Mouse (Mus musculus): ENCODE data around the gene Ltb4r1. TPM values are rescaled to one million over a fixed set of nuclear protein-coding genes. Genes with fewer than 3 reads are reported as not detected.

Ltb4r1 gene
- polyA plus RNA-seq, 2 experiments: 0.78 to 1.1 TPM

DNA sequence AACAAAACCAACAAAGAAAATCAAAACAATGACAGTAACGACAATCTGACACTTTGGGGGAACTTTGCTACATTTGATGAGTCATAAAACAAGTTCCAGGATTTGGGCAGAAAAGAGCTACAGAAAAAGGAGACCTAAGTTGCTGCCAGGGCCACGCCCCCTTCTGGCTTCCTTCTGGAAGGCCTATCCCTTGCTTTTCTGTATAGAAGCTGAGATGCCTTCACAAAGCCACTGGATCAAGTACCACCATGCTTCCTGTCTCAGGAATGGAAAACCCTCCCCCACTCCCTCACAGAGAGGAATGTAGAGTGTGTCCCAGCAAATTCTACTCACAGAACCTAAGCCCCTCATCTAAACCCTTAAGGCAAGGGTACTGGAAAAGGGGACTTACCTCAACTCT is 28.2 kb downstream of the Ltb4r1 start:
- Histone ChIP-seq H3K9ac (ENCODE audit: low read depth, low read length, severe bottlenecking) (no peak overlapping the region), H3K4me3 (replicated peaks; ENCODE audit: low read length) (no peak overlapping the region), H3K36me3 (ENCODE audit: control insufficient read depth, insufficient read depth, low read length) (no peaks in the 10 kb centered on the region), H3K9me3 (ENCODE audit: control insufficient read depth, low read length) (no peaks in the 10 kb centered on the region), H3K27ac (replicated peaks; ENCODE audit: low read depth, low read length) (no peak overlapping the region), H3K4me2 (replicated peaks; ENCODE audit: low read depth, low read length, severe bottlenecking) (no peak overlapping the region), H3K4me1 (ENCODE audit: control insufficient read depth, insufficient read depth, low read length) (no peaks in the 10 kb centered on the region), H3K27me3 (ENCODE audit: control insufficient read depth, insufficient read depth, low read length) (no peaks in the 10 kb centered on the region)
- ATAC-seq (ENCODE audit: low FRiP score, low read depth): no peak
- no peak for TF ChIP-seq POLR2A (IDR thresholded peaks at IDR 0.05; ENCODE audit: borderline replicate concordance, extremely low read depth, insufficient read depth, insufficient read length)
- 64% methylated on average over 2 of the region's 2 CpGs for WGBS
- no peak for DNase-seq (ENCODE audit: low spot score)

DNA sequence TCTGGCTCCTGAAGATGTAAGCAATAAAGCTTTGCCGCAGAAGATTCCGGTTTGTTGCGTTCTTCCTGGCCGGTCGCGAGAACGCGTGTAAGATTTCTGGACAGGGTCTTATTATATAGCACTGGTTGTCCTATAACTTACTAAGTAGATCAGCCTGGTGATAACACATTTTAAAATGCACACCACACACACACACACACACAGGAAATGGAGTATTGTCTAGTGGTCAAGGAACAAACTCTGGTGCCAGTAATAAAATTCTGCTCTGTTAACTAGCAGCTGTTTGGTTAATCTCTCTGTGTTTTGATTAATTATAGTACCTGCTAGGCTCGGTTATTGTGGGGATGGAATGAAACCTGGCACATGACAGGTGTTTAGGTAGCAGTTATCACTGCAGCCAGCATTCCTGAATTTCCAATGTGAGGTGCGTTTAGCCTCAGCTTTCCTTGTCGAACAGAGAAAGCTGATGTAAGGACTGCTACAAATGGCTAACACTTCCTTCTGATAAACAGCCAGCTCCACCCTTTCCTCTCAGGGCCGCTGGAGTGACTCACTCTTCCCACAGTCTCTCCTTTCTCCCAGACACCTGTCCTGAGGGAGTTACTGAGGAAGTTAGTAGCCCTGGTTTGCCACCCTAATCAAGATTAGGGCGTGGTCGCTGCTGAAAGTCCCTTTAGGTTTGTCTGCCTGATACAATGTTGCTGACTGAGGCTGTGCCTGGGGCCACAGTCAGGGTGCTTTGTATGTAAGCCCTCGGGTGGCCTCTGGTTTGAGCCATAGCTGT is 29.8 kb downstream of the Ltb4r1 start:
- Histone ChIP-seq H3K9ac (ENCODE audit: low read depth, low read length, severe bottlenecking) (no peak overlapping the region), H3K36me3 (ENCODE audit: control insufficient read depth, insufficient read depth, low read length) (no peaks in the 10 kb centered on the region), H3K27ac (replicated peaks; ENCODE audit: low read depth, low read length) (no peak overlapping the region), H3K27me3 (ENCODE audit: control insufficient read depth, insufficient read depth, low read length) (no peaks in the 10 kb centered on the region), H3K4me2 (replicated peaks; ENCODE audit: low read depth, low read length, severe bottlenecking) (no peak overlapping the region), H3K4me3 (replicated peaks; ENCODE audit: low read length) (no peak overlapping the region), H3K4me1 (ENCODE audit: control insufficient read depth, insufficient read depth, low read length) (no peaks in the 10 kb centered on the region), H3K9me3 (ENCODE audit: control insufficient read depth, low read length) (no peaks in the 10 kb centered on the region)
- TF ChIP-seq POLR2A (IDR thresholded peaks at IDR 0.05; ENCODE audit: borderline replicate concordance, extremely low read depth, insufficient read depth, insufficient read length): no peak
- 79% methylated on average over 15 of the region's 15 CpGs for WGBS
- DNase-seq (ENCODE audit: low spot score) (no peak), ATAC-seq (ENCODE audit: low FRiP score, low read depth) (no peak)

DNA sequence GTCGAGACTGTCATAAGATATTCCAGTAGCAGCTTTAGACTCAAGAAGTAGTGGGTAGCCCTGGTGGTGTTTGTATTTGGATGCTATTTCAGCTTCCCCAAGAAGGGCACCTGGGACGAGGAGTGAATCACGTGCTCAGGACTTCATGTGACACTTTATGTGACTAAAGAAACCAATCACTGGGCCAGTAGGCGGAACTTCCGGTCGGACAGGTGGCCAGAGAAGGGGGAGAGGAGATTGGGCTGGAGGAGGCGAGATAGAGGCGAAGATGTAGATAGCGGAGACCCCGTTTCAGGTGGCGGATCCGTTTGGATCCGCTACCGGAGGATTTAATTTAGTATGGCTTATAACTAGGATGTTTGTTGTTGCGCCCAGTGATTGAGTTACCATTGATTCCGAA is 49.1 kb downstream of the Ltb4r1 start:
- H3K9ac ChIP-seq (ENCODE audit: low read depth, low read length, severe bottlenecking): peak overlapping the region; percentile 44
- peak; percentile 77 for DNase-seq (ENCODE audit: low spot score)
- no peak overlapping the region for H3K27ac ChIP-seq (replicated peaks; ENCODE audit: low read depth, low read length)
- H3K4me1 ChIP-seq (ENCODE audit: control insufficient read depth, insufficient read depth, low read length): no peaks in the 10 kb centered on the region
- no peaks in the 10 kb centered on the region for H3K27me3 ChIP-seq (ENCODE audit: control insufficient read depth, insufficient read depth, low read length)
- TF ChIP-seq POLR2A (IDR thresholded peaks at IDR 0.05; ENCODE audit: borderline replicate concordance, extremely low read depth, insufficient read depth, insufficient read length): no peak
- H3K4me3 ChIP-seq (replicated peaks; ENCODE audit: low read length): peak overlapping the region; percentile 41
- peak overlapping the region; percentile 59 for H3K4me2 ChIP-seq (replicated peaks; ENCODE audit: low read depth, low read length, severe bottlenecking)
- ATAC-seq (ENCODE audit: low FRiP score, low read depth): peak; percentile 82
- no peaks in the 10 kb centered on the region for H3K9me3 ChIP-seq (ENCODE audit: control insufficient read depth, low read length)
- H3K36me3 ChIP-seq (ENCODE audit: control insufficient read depth, insufficient read depth, low read length): no peaks in the 10 kb centered on the region
- WGBS: 30% methylated on average over 16 of the region's 16 CpGs

DNA sequence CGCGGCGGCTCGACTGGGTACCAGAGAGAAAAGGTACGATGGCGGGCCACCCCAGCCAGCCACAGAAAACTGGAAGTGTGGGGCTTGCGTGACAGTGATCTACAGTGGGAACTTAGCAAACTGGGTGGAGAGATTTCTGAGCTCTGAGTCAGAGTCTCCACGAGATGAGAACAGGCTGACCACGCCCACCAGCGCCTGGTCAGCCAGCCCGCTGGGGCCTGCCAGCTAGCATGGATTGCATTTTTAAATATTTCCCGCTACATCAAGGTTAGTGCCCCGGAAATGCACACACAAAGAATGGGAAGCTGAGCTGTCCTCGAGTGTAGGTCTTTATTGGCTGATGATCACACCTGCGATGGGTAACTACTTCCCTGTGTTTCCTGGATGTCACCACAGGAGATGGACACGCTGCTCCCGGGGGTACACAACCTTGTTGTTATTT is 49.6 kb downstream of the Ltb4r1 start:
- Histone ChIP-seq H3K4me3 (replicated peaks; ENCODE audit: low read length) (peak overlapping the region; percentile 41), H3K27ac (replicated peaks; ENCODE audit: low read depth, low read length) (no peak overlapping the region), H3K4me1 (ENCODE audit: control insufficient read depth, insufficient read depth, low read length) (no peaks in the 10 kb centered on the region), H3K4me2 (replicated peaks; ENCODE audit: low read depth, low read length, severe bottlenecking) (peak overlapping the region; percentile 59), H3K9me3 (ENCODE audit: control insufficient read depth, low read length) (no peaks in the 10 kb centered on the region), H3K36me3 (ENCODE audit: control insufficient read depth, insufficient read depth, low read length) (no peaks in the 10 kb centered on the region), H3K27me3 (ENCODE audit: control insufficient read depth, insufficient read depth, low read length) (no peaks in the 10 kb centered on the region), H3K9ac (ENCODE audit: low read depth, low read length, severe bottlenecking) (peak overlapping the region; percentile 44)
- ATAC-seq (ENCODE audit: low FRiP score, low read depth) (peak; percentile 76), DNase-seq (ENCODE audit: low spot score) (peak; percentile 69)
- no peak for TF ChIP-seq POLR2A (IDR thresholded peaks at IDR 0.05; ENCODE audit: borderline replicate concordance, extremely low read depth, insufficient read depth, insufficient read length)
- WGBS: 26% methylated on average over 17 of the region's 17 CpGs

Other genes starting within 250 kb of the Ltb4r1 start
Only the 30 nearest of the 34 such genes appear.
- gene Fitm1, start 190.3 kb upstream of the Ltb4r1 start, polyA plus RNA-seq (2012; rRNA removed): 30.9 and 43.0 TPM in 2 replicates
- gene Fitm1, start 190.3 kb upstream of the Ltb4r1 start, polyA plus RNA-seq (2014; fragmentation: Nextera tagmentation; extraction: Ambion mirVana): 19.1 and 26.9 TPM in 2 replicates
- 66.8 and 77.6 TPM in 2 replicates for gene Psme1, start 187.8 kb upstream of the Ltb4r1 start, polyA plus RNA-seq (2012; rRNA removed)
- gene Psme1, start 187.8 kb upstream of the Ltb4r1 start, polyA plus RNA-seq (2014; fragmentation: Nextera tagmentation; extraction: Ambion mirVana): 147 and 154 TPM in 2 replicates
- 6.6 and 6.9 TPM in 2 replicates for gene Emc9, start 180.7 kb upstream of the Ltb4r1 start, polyA plus RNA-seq (2012; rRNA removed)
- gene Emc9, start 180.7 kb upstream of the Ltb4r1 start, polyA plus RNA-seq (2014; fragmentation: Nextera tagmentation; extraction: Ambion mirVana): 6.5 and 7.0 TPM in 2 replicates
- 75.8 and 78.5 TPM in 2 replicates for gene Psme2, start 174.8 kb upstream of the Ltb4r1 start, polyA plus RNA-seq (2012; rRNA removed)
- gene Psme2, start 174.8 kb upstream of the Ltb4r1 start, polyA plus RNA-seq (2014; fragmentation: Nextera tagmentation; extraction: Ambion mirVana): 239 and 245 TPM in 2 replicates
- 23.0 and 34.1 TPM in 2 replicates for gene Rnf31, start 174.3 kb upstream of the Ltb4r1 start, polyA plus RNA-seq (2012; rRNA removed)
- 13.1 and 18.1 TPM in 2 replicates for gene Rnf31, start 174.3 kb upstream of the Ltb4r1 start, polyA plus RNA-seq (2014; fragmentation: Nextera tagmentation; extraction: Ambion mirVana)
- 21.0 and 26.4 TPM in 2 replicates for gene Irf9, start 162.4 kb upstream of the Ltb4r1 start, polyA plus RNA-seq (2012; rRNA removed)
- 9.8 and 11.3 TPM in 2 replicates for gene Irf9, start 162.4 kb upstream of the Ltb4r1 start, polyA plus RNA-seq (2014; fragmentation: Nextera tagmentation; extraction: Ambion mirVana)
- 8.9 and 9.6 TPM in 2 replicates for gene Rec8, start 147.9 kb upstream of the Ltb4r1 start, polyA plus RNA-seq (2012; rRNA removed)
- 2.4 and 2.8 TPM in 2 replicates for gene Rec8, start 147.9 kb upstream of the Ltb4r1 start, polyA plus RNA-seq (2014; fragmentation: Nextera tagmentation; extraction: Ambion mirVana)
- gene Ipo4, start 130.0 kb upstream of the Ltb4r1 start, polyA plus RNA-seq (2012; rRNA removed): 185 and 239 TPM in 2 replicates
- 131 and 133 TPM in 2 replicates for gene Ipo4, start 130.0 kb upstream of the Ltb4r1 start, polyA plus RNA-seq (2014; fragmentation: Nextera tagmentation; extraction: Ambion mirVana)
- 6.8 and 12.2 TPM in 2 replicates for gene Gm49378, start 128.1 kb upstream of the Ltb4r1 start, polyA plus RNA-seq (2012; rRNA removed)
- 1.5 and 3.7 TPM in 2 replicates for gene Gm49378, start 128.1 kb upstream of the Ltb4r1 start, polyA plus RNA-seq (2014; fragmentation: Nextera tagmentation; extraction: Ambion mirVana)
- gene Tm9sf1, start 122.2 kb upstream of the Ltb4r1 start, polyA plus RNA-seq (2012; rRNA removed): 92.3 and 128 TPM in 2 replicates
- 111 and 116 TPM in 2 replicates for gene Tm9sf1, start 122.2 kb upstream of the Ltb4r1 start, polyA plus RNA-seq (2014; fragmentation: Nextera tagmentation; extraction: Ambion mirVana)
- gene Tssk4, start 115.8 kb upstream of the Ltb4r1 start, polyA plus RNA-seq (2012; rRNA removed): 2.9 and 3.3 TPM in 2 replicates
- 1.2 and 1.4 TPM in 2 replicates for gene Tssk4, start 115.8 kb upstream of the Ltb4r1 start, polyA plus RNA-seq (2014; fragmentation: Nextera tagmentation; extraction: Ambion mirVana)
- 47.4 and 49.7 TPM in 2 replicates for gene Mdp1, start 105.5 kb upstream of the Ltb4r1 start, polyA plus RNA-seq (2012; rRNA removed)
- gene Mdp1, start 105.5 kb upstream of the Ltb4r1 start, polyA plus RNA-seq (2014; fragmentation: Nextera tagmentation; extraction: Ambion mirVana): 53.7 and 59.1 TPM in 2 replicates
- gene Gmpr2, start 94.0 kb upstream of the Ltb4r1 start, polyA plus RNA-seq (2012; rRNA removed): 51.1 and 53.6 TPM in 2 replicates
- 53.1 and 68.5 TPM in 2 replicates for gene Gmpr2, start 94.0 kb upstream of the Ltb4r1 start, polyA plus RNA-seq (2014; fragmentation: Nextera tagmentation; extraction: Ambion mirVana)
- gene Nedd8, start 93.8 kb upstream of the Ltb4r1 start, polyA plus RNA-seq (2012; rRNA removed): 347 and 416 TPM in 2 replicates
- gene Nedd8, start 93.8 kb upstream of the Ltb4r1 start, polyA plus RNA-seq (2014; fragmentation: Nextera tagmentation; extraction: Ambion mirVana): 567 and 583 TPM in 2 replicates
- 35.9 and 38.4 TPM in 2 replicates for gene Tinf2, start 84.1 kb upstream of the Ltb4r1 start, polyA plus RNA-seq (2012; rRNA removed)
- 34.2 and 40.1 TPM in 2 replicates for gene Tinf2, start 84.1 kb upstream of the Ltb4r1 start, polyA plus RNA-seq (2014; fragmentation: Nextera tagmentation; extraction: Ambion mirVana)
- 15.0 and 17.7 TPM in 2 replicates for gene Tgm1, start 52.0 kb upstream of the Ltb4r1 start, polyA plus RNA-seq (2012; rRNA removed)
- 17.0 and 21.2 TPM in 2 replicates for gene Tgm1, start 52.0 kb upstream of the Ltb4r1 start, polyA plus RNA-seq (2014; fragmentation: Nextera tagmentation; extraction: Ambion mirVana)
- gene Rabggta, start 43.7 kb upstream of the Ltb4r1 start, polyA plus RNA-seq (2012; rRNA removed): 41.7 and 53.5 TPM in 2 replicates
- gene Rabggta, start 43.7 kb upstream of the Ltb4r1 start, polyA plus RNA-seq (2014; fragmentation: Nextera tagmentation; extraction: Ambion mirVana): 20.4 and 23.0 TPM in 2 replicates
- gene Dhrs1, start 20.3 kb upstream of the Ltb4r1 start, polyA plus RNA-seq (2012; rRNA removed): 88.3 and 109 TPM in 2 replicates
- gene Dhrs1, start 20.3 kb upstream of the Ltb4r1 start, polyA plus RNA-seq (2014; fragmentation: Nextera tagmentation; extraction: Ambion mirVana): 82.0 and 89.7 TPM in 2 replicates
- gene Nop9, start 20.3 kb upstream of the Ltb4r1 start, polyA plus RNA-seq (2012; rRNA removed): 23.5 and 30.5 TPM in 2 replicates
- gene Nop9, start 20.3 kb upstream of the Ltb4r1 start, polyA plus RNA-seq (2014; fragmentation: Nextera tagmentation; extraction: Ambion mirVana): 37.6 and 38.1 TPM in 2 replicates
- 2.1 and 2.6 TPM in 2 replicates for gene Cideb, start 7.5 kb upstream of the Ltb4r1 start, polyA plus RNA-seq (2012; rRNA removed)
- gene Cideb, start 7.5 kb upstream of the Ltb4r1 start, polyA plus RNA-seq (2014; fragmentation: Nextera tagmentation; extraction: Ambion mirVana): 0.41 and 0.46 TPM in 2 replicates
- gene Ltb4r2, start 4.5 kb upstream of the Ltb4r1 start, polyA plus RNA-seq (2012; rRNA removed): 0.44 and 0.65 TPM in 2 replicates
- 0.61 and 0.74 TPM in 2 replicates for gene Ltb4r2, start 4.5 kb upstream of the Ltb4r1 start, polyA plus RNA-seq (2014; fragmentation: Nextera tagmentation; extraction: Ambion mirVana)
- gene Adcy4, start 18.1 kb downstream of the Ltb4r1 start, polyA plus RNA-seq (2012; rRNA removed): 32.4 and 35.0 TPM in 2 replicates
- gene Adcy4, start 18.1 kb downstream of the Ltb4r1 start, polyA plus RNA-seq (2014; fragmentation: Nextera tagmentation; extraction: Ambion mirVana): 16.8 and 17.8 TPM in 2 replicates
- gene Ripk3, start 22.9 kb downstream of the Ltb4r1 start, polyA plus RNA-seq (2012; rRNA removed): 35.9 and 41.4 TPM in 2 replicates
- gene Ripk3, start 22.9 kb downstream of the Ltb4r1 start, polyA plus RNA-seq (2014; fragmentation: Nextera tagmentation; extraction: Ambion mirVana): 30.5 and 37.6 TPM in 2 replicates
- 171 and 233 TPM in 2 replicates for gene Nfatc4, start 57.2 kb downstream of the Ltb4r1 start, polyA plus RNA-seq (2012; rRNA removed)
- gene Nfatc4, start 57.2 kb downstream of the Ltb4r1 start, polyA plus RNA-seq (2014; fragmentation: Nextera tagmentation; extraction: Ambion mirVana): 83.5 and 114 TPM in 2 replicates
- 41.0 and 49.5 TPM in 2 replicates for gene Nynrin, start 88.0 kb downstream of the Ltb4r1 start, polyA plus RNA-seq (2012; rRNA removed)
- 20.6 and 23.6 TPM in 2 replicates for gene Nynrin, start 88.0 kb downstream of the Ltb4r1 start, polyA plus RNA-seq (2014; fragmentation: Nextera tagmentation; extraction: Ambion mirVana)
- 1.0 and 1.3 TPM in 2 replicates for gene Cbln3, start 118.4 kb downstream of the Ltb4r1 start, polyA plus RNA-seq (2012; rRNA removed)
- 0.25 and 0.54 TPM in 2 replicates for gene Cbln3, start 118.4 kb downstream of the Ltb4r1 start, polyA plus RNA-seq (2014; fragmentation: Nextera tagmentation; extraction: Ambion mirVana)
- gene Khnyn, start 119.0 kb downstream of the Ltb4r1 start, polyA plus RNA-seq (2012; rRNA removed): 28.3 and 29.5 TPM in 2 replicates
- gene Khnyn, start 119.0 kb downstream of the Ltb4r1 start, polyA plus RNA-seq (2014; fragmentation: Nextera tagmentation; extraction: Ambion mirVana): 10.2 and 12.2 TPM in 2 replicates
- gene Sdr39u1, start 134.3 kb downstream of the Ltb4r1 start, polyA plus RNA-seq (2012; rRNA removed): 80.2 and 84.4 TPM in 2 replicates
- 81.0 and 91.6 TPM in 2 replicates for gene Sdr39u1, start 134.3 kb downstream of the Ltb4r1 start, polyA plus RNA-seq (2014; fragmentation: Nextera tagmentation; extraction: Ambion mirVana)
- gene Cma1, start 178.7 kb downstream of the Ltb4r1 start, polyA plus RNA-seq (2012; rRNA removed): 65.4 and 75.4 TPM in 2 replicates
- 127 and 211 TPM in 2 replicates for gene Cma1, start 178.7 kb downstream of the Ltb4r1 start, polyA plus RNA-seq (2014; fragmentation: Nextera tagmentation; extraction: Ambion mirVana)
- gene Cma2, start 185.0 kb downstream of the Ltb4r1 start, polyA plus RNA-seq (2012; rRNA removed): 0.39 TPM in 1 of 2 replicates, not detected in the other
- 0.23 and 0.50 TPM in 2 replicates for gene Cma2, start 185.0 kb downstream of the Ltb4r1 start, polyA plus RNA-seq (2014; fragmentation: Nextera tagmentation; extraction: Ambion mirVana)

All from limb, embryonic 14.5 days (tissue).